Mouse (Mus musculus): ENCODE data around the gene Mier1. TPM values are rescaled to one million over a fixed set of nuclear protein-coding genes. Genes with fewer than 3 reads are reported as not detected.

Gene Mier1
- polyA plus RNA-seq, 1 experiment from 2014 or later, result 41.4 TPM

- Histone ChIP-seq H3K36me3 (ENCODE audit: insufficient read depth, low read length) (0 out of 2 replicates have a peak, but pooled peaks cover 3% of the 10 kb centered on the region), H3K4me1 (replicated peaks; ENCODE audit: insufficient read depth, low read length) (peaks cover 4% of the 10 kb centered on the region), H3K9me3 (replicated peaks; ENCODE audit: low read length) (no peaks in the 10 kb centered on the region), H3K4me3 (replicated peaks; ENCODE audit: low read depth, low read length) (peak overlapping the region; percentile 98), H3K4me2 (ENCODE audit: low read length) (peak overlapping the region; percentile 68), H3K27ac (peak overlapping the region; percentile 99), H3K9ac (ENCODE audit: low read depth, low read length) (peak overlapping the region; percentile 98), H3K27me3 (ENCODE audit: insufficient read depth, low read length) (no peaks in the 10 kb centered on the region)
- no peak for TF ChIP-seq CTCF (IDR thresholded peaks at IDR 0.05; ENCODE audit: low read depth)
- WGBS, result 9% methylated on average over 4 of the region's 4 CpGs
- ATAC-seq (replicated peaks; ENCODE audit: low FRiP score, low read depth), result no peak
- DNase-seq (ENCODE audit: low spot score), result peak; percentile 32
Observed at GRCm38 (mm10) chr4:103120028-103120384, 5.8 kb downstream of the Mier1 start.

GRCm38 (mm10) chr4:103120395-103120794 lies 6.2 kb downstream of the Mier1 start:
- Histone ChIP-seq H3K9me3 (replicated peaks; ENCODE audit: low read length) (no peaks in the 10 kb centered on the region), H3K36me3 (ENCODE audit: insufficient read depth, low read length) (0 out of 2 replicates have a peak, but pooled peaks cover 3% of the 10 kb centered on the region), H3K27ac (peak overlapping the region; percentile 99; the same call in 1 of the 2 replicates), H3K4me1 (replicated peaks; ENCODE audit: insufficient read depth, low read length) (peaks cover 4% of the 10 kb centered on the region), H3K9ac (ENCODE audit: low read depth, low read length) (peak overlapping the region; percentile 98), H3K4me2 (ENCODE audit: low read length) (peak overlapping the region; percentile 68), H3K27me3 (ENCODE audit: insufficient read depth, low read length) (no peaks in the 10 kb centered on the region), H3K4me3 (replicated peaks; ENCODE audit: low read depth, low read length) (peak overlapping the region; percentile 98)
- TF ChIP-seq CTCF (IDR thresholded peaks at IDR 0.05; ENCODE audit: low read depth), result no peak
- ATAC-seq (replicated peaks; ENCODE audit: low FRiP score, low read depth) (no peak), DNase-seq (ENCODE audit: low spot score) (peak; percentile 11)
- WGBS, result 28% methylated on average over 3 of the region's 3 CpGs

DNA sequence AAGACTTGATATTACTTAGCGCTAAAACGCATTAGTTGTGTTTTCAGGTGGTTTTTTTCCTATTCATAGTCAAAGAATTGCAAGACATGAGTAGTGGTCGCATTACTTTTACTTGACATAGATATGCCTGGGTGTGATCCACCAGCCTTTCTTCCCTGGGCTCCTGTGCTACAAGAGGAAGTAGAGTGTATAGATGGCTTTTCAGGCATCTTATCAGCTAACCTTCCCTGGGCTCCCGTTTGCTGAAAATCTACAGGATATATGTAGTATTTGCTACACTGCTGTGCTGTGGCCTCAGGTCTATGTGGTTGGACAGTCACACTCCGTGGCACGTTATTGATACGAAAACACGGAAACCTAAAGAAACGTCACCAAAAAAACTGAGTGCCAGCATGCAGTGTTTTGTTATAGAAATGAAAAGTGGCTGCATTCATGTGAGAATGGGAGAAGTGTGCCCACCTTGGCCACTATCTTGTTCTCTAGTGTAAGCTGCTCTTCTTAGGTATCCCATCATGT lies 6.7 kb downstream of the Mier1 start:
- H3K9me3 ChIP-seq (replicated peaks; ENCODE audit: low read length), result no peaks in the 10 kb centered on the region
- H3K36me3 ChIP-seq (ENCODE audit: insufficient read depth, low read length), result 0 out of 2 replicates have a peak, but pooled peaks cover 3% of the 10 kb centered on the region
- H3K4me3 ChIP-seq (replicated peaks; ENCODE audit: low read depth, low read length), result no peak overlapping the region
- peak overlapping the region; percentile 68 for H3K4me2 ChIP-seq (ENCODE audit: low read length)
- TF ChIP-seq CTCF (IDR thresholded peaks at IDR 0.05; ENCODE audit: low read depth), result no peak
- peaks cover 4% of the 10 kb centered on the region for H3K4me1 ChIP-seq (replicated peaks; ENCODE audit: insufficient read depth, low read length)
- WGBS, result 78% methylated on average over 9 of the region's 9 CpGs
- no peaks in the 10 kb centered on the region for H3K27me3 ChIP-seq (ENCODE audit: insufficient read depth, low read length)
- DNase-seq (ENCODE audit: low spot score) (no peak), ATAC-seq (replicated peaks; ENCODE audit: low FRiP score, low read depth) (no peak)
- no peak overlapping the region for H3K27ac ChIP-seq
- H3K9ac ChIP-seq (ENCODE audit: low read depth, low read length), result peak overlapping the region; percentile 98; the same call in 1 of the 2 replicates

- Histone ChIP-seq H3K4me2 (ENCODE audit: low read length) (peak overlapping the region; percentile 32; the same call in 1 of the 2 replicates), H3K9ac (ENCODE audit: low read depth, low read length) (no peak overlapping the region)
Observed at GRCm38 (mm10) chr4:103123086-103123485, 8.9 kb downstream of the Mier1 start.

DNA sequence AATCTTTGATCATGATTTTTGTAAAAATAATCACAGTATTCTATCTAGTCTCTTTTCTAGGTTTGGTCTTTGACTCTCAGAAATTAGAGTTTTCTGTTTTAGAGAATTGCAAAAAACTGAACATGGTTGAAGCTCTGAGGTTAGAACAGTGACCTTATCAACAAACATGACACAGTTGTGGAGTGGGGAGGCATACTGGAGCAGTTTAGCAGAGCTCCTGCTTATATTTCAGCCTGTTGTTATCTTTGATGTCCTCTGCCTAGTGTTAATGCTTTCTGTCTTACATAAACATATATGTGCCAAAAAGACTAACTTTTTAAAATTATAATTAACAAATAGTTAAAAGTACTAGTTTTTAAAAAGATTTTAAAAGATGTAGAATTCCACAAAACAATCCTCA lies 9.4 kb downstream of the Mier1 start:
- DNase-seq (ENCODE audit: low spot score) (peak; percentile 12), ATAC-seq (replicated peaks; ENCODE audit: low FRiP score, low read depth) (no peak)
- Histone ChIP-seq H3K9me3 (replicated peaks; ENCODE audit: low read length) (no peaks in the 10 kb centered on the region), H3K27ac (no peak overlapping the region), H3K27me3 (ENCODE audit: insufficient read depth, low read length) (no peaks in the 10 kb centered on the region), H3K36me3 (ENCODE audit: insufficient read depth, low read length) (no peaks in the 10 kb centered on the region), H3K9ac (ENCODE audit: low read depth, low read length) (no peak overlapping the region), H3K4me2 (ENCODE audit: low read length) (no peak overlapping the region), H3K4me3 (replicated peaks; ENCODE audit: low read depth, low read length) (no peak overlapping the region), H3K4me1 (replicated peaks; ENCODE audit: insufficient read depth, low read length) (peaks cover 4% of the 10 kb centered on the region)
- TF ChIP-seq CTCF (IDR thresholded peaks at IDR 0.05; ENCODE audit: low read depth), result no peak

More at GRCm38 (mm10) chr4:103123086-103123485, 8.9 kb downstream of the Mier1 start:
- Histone ChIP-seq H3K27ac (no peak overlapping the region), H3K4me3 (replicated peaks; ENCODE audit: low read depth, low read length) (no peak overlapping the region), H3K9me3 (replicated peaks; ENCODE audit: low read length) (no peaks in the 10 kb centered on the region), H3K27me3 (ENCODE audit: insufficient read depth, low read length) (no peaks in the 10 kb centered on the region), H3K36me3 (ENCODE audit: insufficient read depth, low read length) (no peaks in the 10 kb centered on the region), H3K4me1 (replicated peaks; ENCODE audit: insufficient read depth, low read length) (peaks cover 4% of the 10 kb centered on the region)
- ATAC-seq (replicated peaks; ENCODE audit: low FRiP score, low read depth) (no peak), DNase-seq (ENCODE audit: low spot score) (peak; percentile 68)
- 18% methylated on average over 2 of the region's 2 CpGs for WGBS
- TF ChIP-seq CTCF (IDR thresholded peaks at IDR 0.05; ENCODE audit: low read depth), result no peak

DNA sequence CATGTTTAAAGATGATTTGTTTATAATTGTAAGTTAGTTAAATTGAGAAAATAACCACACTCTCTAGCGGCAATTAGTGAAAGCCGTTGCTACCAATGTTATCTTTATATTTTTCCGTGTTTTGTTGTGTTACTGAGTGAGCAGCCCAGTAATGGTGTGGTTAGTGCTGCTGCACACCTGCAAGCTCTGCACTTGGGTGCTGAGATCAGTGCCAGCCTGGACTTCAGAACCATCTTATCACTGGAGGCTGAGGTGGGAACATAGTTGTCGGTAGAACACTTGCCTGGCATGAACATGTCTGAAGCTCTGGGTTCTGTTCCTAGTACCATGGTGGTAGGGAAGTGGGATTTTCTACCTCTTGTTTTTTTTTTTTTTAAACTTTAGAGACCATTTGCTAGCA lies 12.3 kb downstream of the Mier1 start:
- no peak overlapping the region for H3K9ac ChIP-seq (ENCODE audit: low read depth, low read length)
- ATAC-seq (replicated peaks; ENCODE audit: low FRiP score, low read depth) (no peak), DNase-seq (ENCODE audit: low spot score) (no peak)
- H3K36me3 ChIP-seq (ENCODE audit: insufficient read depth, low read length), result no peaks in the 10 kb centered on the region
- TF ChIP-seq CTCF (IDR thresholded peaks at IDR 0.05; ENCODE audit: low read depth), result no peak
- H3K27me3 ChIP-seq (ENCODE audit: insufficient read depth, low read length), result no peaks in the 10 kb centered on the region
- no peaks in the 10 kb centered on the region for H3K9me3 ChIP-seq (replicated peaks; ENCODE audit: low read length)
- H3K4me1 ChIP-seq (replicated peaks; ENCODE audit: insufficient read depth, low read length), result peaks cover 4% of the 10 kb centered on the region; the same call in 1 of the 2 replicates
- no peak overlapping the region for H3K27ac ChIP-seq
- no peak overlapping the region for H3K4me2 ChIP-seq (ENCODE audit: low read length)
- no peak overlapping the region for H3K4me3 ChIP-seq (replicated peaks; ENCODE audit: low read depth, low read length)
- WGBS, result 91% methylated on average over 4 of the region's 4 CpGs

DNA sequence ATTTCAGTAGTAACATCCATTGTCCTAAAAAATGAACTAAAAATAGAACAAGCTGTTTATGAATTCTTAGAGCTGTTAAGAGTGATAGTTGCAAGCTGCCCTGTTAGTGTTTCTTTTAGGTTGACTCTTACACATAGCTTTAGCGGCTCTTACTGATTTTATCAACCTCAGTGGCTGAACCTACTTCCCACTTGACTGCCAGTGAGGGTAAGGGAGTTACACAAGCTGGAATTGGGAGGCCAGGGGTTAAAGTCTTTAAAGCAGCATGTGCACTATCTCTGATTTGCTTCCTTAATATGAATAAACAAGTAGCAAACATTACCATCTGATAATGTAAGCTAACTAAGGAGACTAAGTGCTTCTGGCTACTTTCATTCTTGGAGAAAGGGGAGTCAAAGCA lies 22.8 kb downstream of the Mier1 start:
- no peak overlapping the region for H3K9ac ChIP-seq (ENCODE audit: low read depth, low read length)
- ATAC-seq (replicated peaks; ENCODE audit: low FRiP score, low read depth), result no peak
- H3K36me3 ChIP-seq (ENCODE audit: insufficient read depth, low read length), result peaks cover 24% of the 10 kb centered on the region
- H3K4me2 ChIP-seq (ENCODE audit: low read length), result no peak overlapping the region
- no peaks in the 10 kb centered on the region for H3K4me1 ChIP-seq (replicated peaks; ENCODE audit: insufficient read depth, low read length)
- no peaks in the 10 kb centered on the region for H3K9me3 ChIP-seq (replicated peaks; ENCODE audit: low read length)
- 51% methylated on average over 1 of the region's 1 CpGs for WGBS
- H3K27me3 ChIP-seq (ENCODE audit: insufficient read depth, low read length), result no peaks in the 10 kb centered on the region
- DNase-seq (ENCODE audit: low spot score), result peak; percentile 4
- no peak overlapping the region for H3K27ac ChIP-seq
- TF ChIP-seq CTCF (IDR thresholded peaks at IDR 0.05; ENCODE audit: low read depth), result no peak
- no peak overlapping the region for H3K4me3 ChIP-seq (replicated peaks; ENCODE audit: low read depth, low read length)

All from kidney, postnatal 0 days (tissue).